Mouse (Mus musculus) kidney, adult 2 months (tissue): ENCODE measurements around the gene Ifit1bl1. TPM values are rescaled to one million over a fixed set of nuclear protein-coding genes. Genes with fewer than 3 reads are reported as not detected.
A peak's percentile ranks its signal among the peaks of the same experiment; 100 is the strongest.

Experiments
- DNase-seq: peaks from one replicate; pipeline ENCODE4 v3.0.0; 2021
- H3K27ac ChIP-seq: fragments of 200-500 bp; 2 replicates; pipeline ENCODE4 v1.5.1; 2012; ENCODE audit warnings: low read depth, low read length, control low read depth, inconsistent platforms; ENCODE audit not compliant: insufficient read depth
- H3K27me3 ChIP-seq: fragments of 200-500 bp; replicated peaks from 2 replicates; pipeline ENCODE4 v1.6.1; 2012; ENCODE audit warnings: mild to moderate bottlenecking, moderate library complexity, low read length, inconsistent platforms; ENCODE audit not compliant: control insufficient read depth, insufficient read depth
- H3K36me3 ChIP-seq: fragments of 200-500 bp; 2 replicates; pipeline ENCODE4 v1.6.1; 2012; ENCODE audit warnings: mild to moderate bottlenecking, moderate library complexity, low read length, inconsistent platforms; ENCODE audit not compliant: control insufficient read depth, insufficient read depth
- H3K4me1 ChIP-seq: fragments of 200-500 bp; 2 replicates; pipeline ENCODE4 v1.6.1; 2011; ENCODE audit warnings: low read length; ENCODE audit not compliant: control insufficient read depth, insufficient read depth
- H3K4me3 ChIP-seq: fragments of 200-500 bp; 2 replicates; pipeline ENCODE4 v1.5.1; 2011; ENCODE audit warnings: mild to moderate bottlenecking, low read depth, low read length, control low read depth; ENCODE audit not compliant: insufficient read depth
- CTCF ChIP-seq: fragments of 200-500 bp; conservative IDR thresholded peaks from 2 replicates; pipeline ENCODE4 v1.5.1; 2011; ENCODE audit warnings: low read depth, mild to moderate bottlenecking, control low read depth, low read length, moderate library complexity, mixed read lengths; ENCODE audit not compliant: insufficient read depth, insufficient read length
- POLR2A ChIP-seq: fragments of 200-500 bp; IDR thresholded peaks from one replicate; pipeline ENCODE4 v1.6.1; 2011; ENCODE audit warnings: low read depth, low read length, control low read depth
- WGBS: fragments of 180-500 bp; shearing (Covaris S2); methylation state at CpG from one replicate; pipeline ENCODE4 v1.1.7; 2018; 5-methylcytosine and 5-hydroxymethylcytosine counted together
- polyA plus RNA-seq: library from polyadenylated mRNA; depleted of rRNA; stranded (reverse); fragments of >200 nt; gene quantifications from 2 replicates; pipeline ENCODE4 v1.2.3, GENCODE M21; 2012

The Ifit1bl1 gene
- polyA plus RNA-seq, 1 experiment: 1.4 TPM

DNA sequence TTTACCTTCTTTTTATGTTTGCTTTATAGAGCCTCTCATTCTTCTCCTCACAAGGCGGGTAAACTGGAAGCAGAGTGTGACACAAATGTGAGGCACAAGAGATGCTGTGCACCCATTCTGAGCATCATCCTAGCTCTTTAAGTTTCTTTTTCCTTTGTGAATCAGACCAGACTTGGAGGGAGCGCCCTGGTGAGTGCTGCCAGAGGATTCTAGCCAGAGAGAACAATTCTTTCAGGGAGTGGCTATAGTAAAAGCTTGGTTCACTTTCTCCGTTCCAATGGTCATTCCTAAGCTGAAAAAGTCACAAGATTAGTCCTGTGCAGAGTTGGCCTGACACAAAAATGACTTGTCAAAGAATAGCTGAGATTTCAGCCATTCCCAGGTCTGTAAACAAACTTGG, 45.1 kb downstream of the Ifit1bl1 start:
- H3K4me1 ChIP-seq: peaks cover 4% of the 10 kb centered on the region; the same call in 1 of the 2 replicates
- WGBS: 71% methylated on average over 3 of the region's 3 CpGs
- no peak overlapping the region for H3K4me3 ChIP-seq
- DNase-seq: peak; percentile 46
- no peaks in the 10 kb centered on the region for H3K27me3 ChIP-seq
- H3K36me3 ChIP-seq: no peaks in the 10 kb centered on the region; the same call in 1 of the 2 replicates
- TF ChIP-seq POLR2A: no peak
- no peak for TF ChIP-seq CTCF
- peak overlapping the region; percentile 31; the same call in 1 of the 2 replicates for H3K27ac ChIP-seq

DNA sequence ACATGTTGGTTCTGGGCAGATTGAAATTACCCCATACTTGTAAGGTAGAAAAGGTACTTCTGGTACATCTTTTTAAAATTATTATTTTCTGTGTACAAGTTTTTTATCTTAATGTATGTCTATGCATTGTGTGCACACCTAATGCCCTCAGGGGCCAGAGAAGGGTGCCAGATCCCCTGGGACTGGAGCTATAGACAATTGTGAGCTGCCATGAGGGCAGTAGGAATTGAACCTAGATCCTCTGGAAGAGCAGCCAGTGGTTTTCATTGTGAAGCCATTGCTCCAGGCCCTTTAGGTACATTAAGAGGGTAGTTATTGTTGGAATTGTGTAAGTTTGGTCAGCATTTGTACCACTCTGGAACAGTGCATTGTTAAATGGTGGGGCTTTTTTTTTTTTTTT, 47.7 kb downstream of the Ifit1bl1 start:
- DNase-seq: no peak
- no peaks in the 10 kb centered on the region; the same call in 1 of the 2 replicates for H3K36me3 ChIP-seq
- no peak overlapping the region for H3K4me3 ChIP-seq
- H3K27me3 ChIP-seq: no peaks in the 10 kb centered on the region
- peak overlapping the region; percentile 66; the same call in 1 of the 2 replicates for H3K27ac ChIP-seq
- TF ChIP-seq POLR2A (no peak), CTCF (no peak)
- H3K4me1 ChIP-seq: peaks cover 6% of the 10 kb centered on the region; the same call in 1 of the 2 replicates

DNA sequence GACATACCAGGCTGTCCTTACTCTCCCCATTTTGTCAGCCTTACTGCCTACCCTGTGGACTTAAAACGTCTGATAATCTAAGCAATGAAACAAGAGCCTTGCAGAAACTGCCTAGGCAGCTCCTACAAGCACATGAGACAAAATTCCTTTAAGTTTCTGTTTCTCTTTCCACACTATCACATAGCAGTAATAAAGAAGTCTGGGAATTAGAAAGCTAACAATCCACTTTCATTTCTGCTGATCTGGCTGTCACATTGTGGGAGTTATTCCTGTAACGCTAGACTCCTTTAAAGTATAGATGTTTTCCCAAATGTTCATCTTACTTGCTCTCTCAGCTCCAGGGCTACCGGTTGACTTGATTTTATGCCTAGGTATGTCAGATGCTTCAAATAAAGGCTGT, 48.2 kb downstream of the Ifit1bl1 start:
- no peaks in the 10 kb centered on the region for H3K27me3 ChIP-seq
- 34% methylated on average over 3 of the region's 3 CpGs for WGBS
- peak overlapping the region; percentile 26; the same call in 1 of the 2 replicates for H3K4me3 ChIP-seq
- H3K36me3 ChIP-seq: no peaks in the 10 kb centered on the region; the same call in 1 of the 2 replicates
- peak; percentile 30 for DNase-seq
- H3K27ac ChIP-seq: peak overlapping the region; percentile 95
- TF ChIP-seq POLR2A (no peak), CTCF (no peak)
- peaks cover 6% of the 10 kb centered on the region; the same call in 1 of the 2 replicates for H3K4me1 ChIP-seq

- Histone ChIP-seq H3K27ac (peak overlapping the region; percentile 95), H3K4me1 (peaks cover 6% of the 10 kb centered on the region; the same call in 1 of the 2 replicates), H3K36me3 (no peaks in the 10 kb centered on the region; the same call in 1 of the 2 replicates), H3K4me3 (peak overlapping the region; percentile 26; the same call in 1 of the 2 replicates), H3K27me3 (no peaks in the 10 kb centered on the region)
- peak; percentile 51 for DNase-seq
- TF ChIP-seq CTCF (no peak), POLR2A (no peak)
- 28% methylated on average over 6 of the region's 6 CpGs for WGBS
These were observed 48.7 kb downstream of the Ifit1bl1 start for GRCm38 (mm10) chr19:34553021-34553420.

DNA sequence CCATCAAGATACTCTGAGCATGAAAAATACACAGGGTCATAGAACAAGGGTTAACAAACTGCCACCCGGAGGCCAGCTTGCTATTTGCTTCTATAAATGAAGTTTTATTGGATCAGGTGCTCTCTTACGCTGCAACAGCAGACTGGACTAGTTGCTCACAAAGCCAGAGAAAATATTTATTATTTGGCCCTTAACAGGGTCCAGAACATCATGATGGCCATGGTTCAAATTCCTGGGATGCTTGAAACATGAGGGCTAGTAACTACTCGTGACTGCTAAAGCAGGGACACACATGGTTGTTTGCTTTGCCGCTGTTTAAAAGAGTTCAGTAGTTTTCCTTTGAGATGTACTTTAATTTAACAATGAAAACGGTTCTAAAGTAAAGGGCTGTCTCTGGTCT, 49.8 kb downstream of the Ifit1bl1 start:
- DNase-seq: peak; percentile 84
- peak overlapping the region; percentile 95 for H3K27ac ChIP-seq
- no peak for TF ChIP-seq CTCF
- TF ChIP-seq POLR2A: no peak
- WGBS: 9% methylated on average over 5 of the region's 5 CpGs
- no peaks in the 10 kb centered on the region for H3K27me3 ChIP-seq
- peaks cover 6% of the 10 kb centered on the region; the same call in 1 of the 2 replicates for H3K4me1 ChIP-seq
- no peaks in the 10 kb centered on the region; the same call in 1 of the 2 replicates for H3K36me3 ChIP-seq
- H3K4me3 ChIP-seq: peak overlapping the region; percentile 15; the same call in 1 of the 2 replicates

GRCm38 (mm10) chr19:34550534-34551223, 51.1 kb downstream of the Ifit1bl1 start, which contains the start of gene Ifit2:
Ifit2 (plus strand) TSS chr19:34550694.
- TF ChIP-seq POLR2A: peak; percentile 43
- peak; percentile 75 for TF ChIP-seq CTCF
- peak within 1 kb of the TSS; percentile 82 for H3K4me3 ChIP-seq
- H3K27me3 ChIP-seq: no peaks in the 10 kb centered on the region
- H3K27ac ChIP-seq: peak within 1 kb of the TSS; percentile 95
- WGBS: under 1% methylated on average over 22 of the region's 22 CpGs
- peaks cover 6% of the 10 kb centered on the region; the same call in 1 of the 2 replicates for H3K4me1 ChIP-seq
- H3K36me3 ChIP-seq: no peaks in the 10 kb centered on the region; the same call in 1 of the 2 replicates
- DNase-seq: peak; percentile 86

- DNase-seq: no peak
- H3K4me3 ChIP-seq: no peak overlapping the region
- TF ChIP-seq POLR2A (no peak), CTCF (no peak)
- WGBS: 28% methylated on average over 4 of the region's 4 CpGs
- H3K27me3 ChIP-seq: no peaks in the 10 kb centered on the region
- peaks cover 6% of the 10 kb centered on the region; the same call in 1 of the 2 replicates for H3K4me1 ChIP-seq
- no peaks in the 10 kb centered on the region; the same call in 1 of the 2 replicates for H3K36me3 ChIP-seq
- H3K27ac ChIP-seq: peak overlapping the region; percentile 63; the same call in 1 of the 2 replicates
These were observed 51.6 kb downstream of the Ifit1bl1 start for GRCm38 (mm10) chr19:34550205-34550533.
